Mouse (Mus musculus) induced T-regulatory cell, adult 2 months (primary cell): ENCODE results near the gene Gm21981.
A peak's percentile ranks its signal among the peaks of the same experiment; 100 is the strongest.
"Not testable (repeated sequence)": the region's sequence is repeated elsewhere in the genome, so short reads cannot be mapped to it uniquely, and the experiment has no call there.

Experiments
- DNase-seq: peaks from one replicate; pipeline ENCODE4 v3.0.0-alpha.2; 2012; ENCODE audit warnings: low read depth

Gene Gm21981

DNA sequence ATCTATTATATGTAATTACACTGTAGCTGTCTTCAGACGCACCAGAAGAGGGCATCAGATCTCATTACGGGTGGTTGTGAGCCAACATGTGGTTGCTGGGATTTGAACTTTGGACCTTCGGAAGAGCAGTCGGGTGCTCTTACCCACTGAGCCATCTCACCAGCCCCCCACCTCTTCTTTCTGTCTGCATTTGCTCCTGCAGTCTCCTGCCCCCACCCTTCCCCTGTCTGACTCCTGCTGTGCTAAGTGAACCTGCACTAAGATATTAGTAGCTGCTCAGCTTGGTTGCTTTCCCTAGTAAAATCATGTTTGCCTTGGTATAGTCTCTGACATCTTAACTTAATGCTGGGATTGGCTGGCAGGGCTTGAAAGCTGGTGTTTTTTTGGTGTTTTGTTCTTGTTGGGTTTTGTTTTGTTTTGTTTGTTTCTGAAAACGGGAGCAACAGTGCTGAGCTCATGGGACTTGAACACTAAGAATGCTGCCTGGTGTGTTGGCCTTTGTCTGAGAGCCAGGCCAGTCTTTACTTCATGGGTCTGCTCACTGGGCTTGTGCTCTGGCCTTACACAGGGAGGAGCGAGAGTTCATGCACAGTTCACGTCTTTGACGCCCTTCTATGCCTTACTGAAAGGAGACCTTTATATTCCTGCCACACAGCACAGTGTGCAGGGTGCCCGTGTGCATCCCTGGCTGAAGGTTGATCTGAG lies 31.1 kb downstream of the Gm21981 start:
- DNase-seq, result no peak

DNA sequence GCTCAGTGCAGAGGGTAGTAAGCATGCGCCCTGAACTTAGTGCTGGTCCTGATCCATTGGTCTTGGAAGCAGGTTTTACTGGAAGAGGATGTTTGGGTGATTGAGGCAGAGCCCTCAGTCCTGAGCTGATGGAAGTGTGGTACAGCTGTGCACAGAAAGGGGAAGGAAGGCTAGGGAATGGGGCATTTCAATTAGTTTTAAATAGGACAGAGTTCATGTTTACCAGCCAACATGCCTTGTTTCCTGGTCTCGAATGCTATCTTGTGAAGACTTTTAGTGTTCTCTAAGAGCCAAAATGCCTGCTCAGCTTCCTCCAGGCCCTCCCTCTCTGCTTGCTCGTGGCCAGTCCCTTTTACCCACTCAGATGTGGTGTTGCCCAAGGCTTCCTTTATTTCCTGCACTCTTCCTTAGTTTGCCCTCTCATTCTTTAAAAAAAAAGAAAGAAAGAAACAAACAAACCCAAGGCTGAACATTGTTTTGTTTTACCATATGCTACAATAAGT lies 35.5 kb downstream of the Gm21981 start:
- DNase-seq, result no peak

DNA sequence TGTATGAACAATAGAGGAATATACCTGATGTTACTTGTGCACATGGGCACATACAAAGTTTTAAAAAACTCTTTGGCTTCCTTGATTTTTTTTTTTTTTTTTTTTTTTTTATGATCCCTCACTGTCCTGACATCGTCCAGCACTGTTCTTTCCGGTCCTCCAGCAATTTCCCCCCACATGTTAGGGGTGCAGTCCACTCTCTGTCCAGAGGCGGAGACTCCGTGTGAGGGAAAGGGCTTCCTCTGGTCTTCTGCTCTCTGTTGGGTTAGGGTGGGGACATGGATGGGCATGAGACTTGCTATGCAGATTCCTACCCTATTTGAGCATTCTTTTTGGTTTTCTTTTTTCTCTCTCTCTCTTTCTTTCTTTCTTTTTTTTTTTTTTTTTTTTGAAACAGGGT lies 36.4 kb downstream of the Gm21981 start:
- DNase-seq, result no peak

- DNase-seq, result no peak
Observed at GRCm38 (mm10) chr17:47655697-47656096, 38.6 kb downstream of the Gm21981 start.

DNA sequence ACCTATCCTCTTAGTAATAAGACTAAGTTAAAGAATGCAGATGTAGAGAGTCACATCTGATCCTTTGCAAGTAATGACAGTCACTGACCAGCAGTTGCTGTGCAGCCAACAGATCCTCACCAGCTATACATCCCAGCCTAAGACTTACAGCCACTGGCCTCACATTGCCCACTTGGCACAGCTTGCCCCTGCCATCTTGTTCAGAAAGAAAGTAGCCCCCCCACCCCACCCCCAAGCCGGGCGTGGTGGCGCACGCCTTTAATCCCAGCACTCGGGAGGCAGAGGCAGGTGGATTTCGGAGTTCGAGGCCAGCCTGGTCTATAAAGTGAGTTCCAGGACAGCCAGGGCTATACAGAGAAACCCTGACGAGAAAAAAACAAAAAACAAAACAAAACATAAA lies 39.9 kb downstream of the Gm21981 start:
- not testable (repeated sequence) for DNase-seq

DNA sequence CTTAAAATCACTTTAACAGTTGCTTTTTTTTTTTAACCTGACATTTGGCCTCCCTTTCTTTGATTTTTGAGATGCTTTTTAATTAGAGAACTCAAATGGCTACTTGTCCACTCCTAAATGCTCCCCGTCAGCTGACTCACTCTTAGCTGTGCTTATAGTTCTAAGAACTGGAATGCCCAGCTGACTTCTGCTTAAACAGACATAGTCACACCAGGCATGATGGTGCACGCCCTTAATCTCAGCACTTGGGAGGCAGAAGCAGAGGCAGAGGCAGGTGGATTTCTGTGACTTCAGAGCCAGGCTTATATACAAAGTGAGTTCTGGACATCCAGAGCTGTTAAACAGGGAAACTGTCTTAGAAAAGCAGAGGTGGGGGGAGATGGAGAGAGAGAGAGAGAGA lies 42.3 kb downstream of the Gm21981 start:
- DNase-seq, result no peak

DNA sequence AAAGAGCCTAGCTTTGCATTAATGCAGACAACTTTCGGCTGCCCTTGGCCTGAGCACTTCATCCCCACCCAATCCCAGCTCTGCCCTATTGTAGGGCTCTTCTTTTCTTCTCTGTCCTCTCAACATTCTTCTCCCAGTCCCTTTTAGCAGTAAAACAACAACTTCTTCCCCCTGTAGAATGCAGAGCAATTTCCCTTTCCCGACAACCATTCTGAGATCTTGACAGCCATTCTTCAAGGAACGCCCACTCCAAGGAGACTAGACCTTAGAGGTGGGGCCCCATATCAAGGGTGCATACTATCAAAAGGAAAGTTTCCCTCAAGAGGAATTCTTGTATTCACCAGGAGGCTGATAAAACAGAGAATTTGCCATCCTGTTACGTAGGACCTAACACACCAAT lies 45.3 kb downstream of the Gm21981 start:
- DNase-seq, result no peak

DNA sequence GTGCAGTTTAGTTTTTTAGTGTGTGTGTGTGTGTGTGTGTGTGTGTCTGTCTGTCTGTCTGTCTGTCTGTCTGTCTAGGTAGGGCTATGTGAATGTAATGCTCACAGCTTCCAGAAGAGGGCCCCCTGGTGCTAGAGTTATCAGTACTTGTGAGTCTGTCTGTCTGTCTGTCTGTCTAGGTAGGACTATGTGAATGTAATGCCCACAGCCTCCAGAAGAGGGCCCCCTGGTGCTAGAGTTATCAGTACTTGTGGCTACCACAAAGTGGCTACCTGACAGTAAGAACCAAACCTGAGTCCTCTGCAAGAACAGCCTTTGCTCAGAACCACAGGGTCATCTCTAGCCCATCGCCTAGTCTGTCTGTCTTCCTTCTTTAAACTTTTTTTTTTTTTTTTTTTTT lies 47.6 kb downstream of the Gm21981 start:
- DNase-seq, result peak; percentile 91

DNA sequence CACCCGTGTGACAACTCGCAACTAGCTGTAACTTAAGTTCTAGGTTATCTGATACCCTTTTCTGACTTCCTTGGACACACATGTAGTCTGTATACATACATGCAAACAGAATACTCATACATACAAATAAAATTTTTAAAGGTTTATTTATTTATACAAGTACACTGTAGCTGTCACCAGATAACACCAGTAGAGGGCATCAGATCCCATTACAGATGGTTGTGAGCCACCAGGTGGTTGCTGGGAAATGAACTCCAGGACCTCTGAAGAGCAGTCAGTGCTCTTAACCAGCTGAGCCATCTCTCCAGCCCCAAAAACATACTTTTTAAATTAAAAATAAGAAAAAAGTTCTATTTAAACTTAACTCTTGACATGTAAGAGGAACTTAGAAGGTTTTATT lies 51.3 kb downstream of the Gm21981 start:
- peak; percentile 31 for DNase-seq
